Mouse (Mus musculus) embryonic fibroblast, embryonic 13.5 days (primary cell): ENCODE data around the gene Ccdc151.

Experiments used
- CTCF ChIP-seq: IDR thresholded peaks from 2 replicates; pipeline ENCODE4 v1.5.1; 2011; ENCODE audit warnings: mild to moderate bottlenecking, control low read depth, low read length, moderate library complexity, borderline replicate concordance; ENCODE audit not compliant: insufficient read depth
- POLR2A ChIP-seq: IDR thresholded peaks from 2 replicates; pipeline ENCODE4 v1.6.1; 2011; ENCODE audit warnings: low read depth, mild to moderate bottlenecking, control low read depth, low read length, moderate library complexity

DNA sequence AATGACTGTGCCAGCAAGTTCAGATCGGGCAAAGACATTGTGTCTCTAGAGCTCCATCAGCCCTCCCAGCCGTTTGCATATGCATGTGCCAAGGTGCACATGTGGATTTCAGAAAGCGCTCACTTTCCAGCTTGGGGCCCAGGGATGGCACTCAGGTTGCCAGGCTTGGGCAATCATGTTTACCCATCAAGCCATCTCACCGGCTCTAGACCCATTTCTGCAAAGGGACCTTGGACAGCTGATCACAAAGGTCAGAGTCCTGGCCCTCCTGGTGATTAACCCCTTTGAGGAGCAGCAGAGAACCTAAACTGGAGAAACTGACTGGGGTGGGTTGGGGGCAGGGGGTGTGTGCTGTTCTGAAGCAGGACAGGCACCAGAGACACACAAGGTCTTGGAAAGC is 10.2 kb downstream of the Ccdc151 start:
- no peak for TF ChIP-seq CTCF
- TF ChIP-seq POLR2A, result no peak
